Mouse (Mus musculus) embryonic facial prominence, embryonic 10.5 days (tissue): Measurements from ENCODE around the gene Galnt18. TPM values are rescaled to one million over a fixed set of nuclear protein-coding genes. Genes with fewer than 3 reads are reported as not detected.

ENCODE experiments used
- DNase-seq: peaks from one replicate; pipeline ENCODE4 v3.0.0-alpha.2; 2017; ENCODE audit warnings: low spot score
- H3K27ac ChIP-seq: fragments of 300-500 bp; sonication (generic); replicated peaks from 2 replicates; pipeline ENCODE4 v1.5.1; 2016; ENCODE audit warnings: mild to moderate bottlenecking
- H3K27me3 ChIP-seq: fragments of 300-500 bp; sonication (generic); replicated peaks from 2 replicates; pipeline ENCODE4 v1.6.1; 2016; ENCODE audit warnings: low read depth, mild to moderate bottlenecking; ENCODE audit not compliant: poor library complexity, severe bottlenecking
- H3K36me3 ChIP-seq: fragments of 300-500 bp; sonication (generic); replicated peaks from 2 replicates; pipeline ENCODE4 v1.6.1; 2016; ENCODE audit warnings: mild to moderate bottlenecking, moderate library complexity
- H3K4me1 ChIP-seq: fragments of 300-500 bp; sonication (generic); 2 replicates; pipeline ENCODE4 v1.6.1; 2016
- H3K4me3 ChIP-seq: fragments of 300-500 bp; sonication (generic); 2 replicates; pipeline ENCODE4 v1.5.1; 2016; ENCODE audit warnings: mild to moderate bottlenecking, moderate library complexity
- H3K9me3 ChIP-seq: fragments of 300-500 bp; sonication (generic); 2 replicates; pipeline ENCODE4 v1.6.1; 2016; ENCODE audit warnings: mild to moderate bottlenecking
- WGBS: fragments of 180-500 bp; shearing (Covaris S2); methylation state at CpG from one replicate; pipeline ENCODE4 v1.1.7; 2016; 5-methylcytosine and 5-hydroxymethylcytosine counted together
- polyA plus RNA-seq: library from polyadenylated mRNA; unstranded; fragments of >200 nt; fragmentation: Nextera tagmentation; extraction: Ambion mirVana; gene quantifications from 2 replicates; pipeline ENCODE4 v1.2.1, GENCODE M21; 2016

Galnt18 gene
- polyA plus RNA-seq, 1 experiment from 2014 or later: 9.9 TPM

DNA sequence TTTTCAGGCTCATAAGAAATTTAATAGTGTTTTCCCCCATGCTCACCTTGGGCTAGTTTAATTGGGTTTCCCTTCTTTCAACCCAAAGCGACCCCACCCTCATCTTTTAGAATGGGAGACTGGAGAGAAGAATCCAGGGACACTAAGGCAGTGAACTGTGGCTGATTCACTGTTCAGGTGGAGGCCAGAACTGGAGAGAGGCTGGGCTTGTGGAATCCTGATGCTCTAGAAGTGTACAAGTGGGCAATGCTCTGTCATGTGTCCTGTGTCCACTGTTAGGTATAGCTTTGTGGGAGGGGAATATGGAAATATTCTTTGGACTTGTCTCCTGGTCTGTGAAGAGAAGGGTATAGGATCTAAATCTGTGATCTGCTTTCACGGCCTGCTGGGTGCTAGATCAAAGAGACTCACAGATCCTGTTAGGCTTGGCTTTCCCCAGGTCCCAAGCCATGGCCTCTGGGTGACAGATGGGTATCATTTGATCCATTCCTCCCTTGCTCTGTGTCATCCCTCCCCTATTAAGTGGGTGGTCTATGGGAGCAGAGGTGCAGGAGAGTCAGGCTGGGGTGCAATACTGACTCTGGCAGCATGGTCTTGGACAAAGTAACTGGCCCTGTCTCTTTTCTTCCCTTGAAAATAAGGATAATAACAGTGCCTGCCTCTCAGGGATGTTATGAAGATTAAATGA lies 270.5 kb downstream of the Galnt18 start:
- Histone ChIP-seq H3K36me3 (no peaks in the 10 kb centered on the region), H3K4me1 (no peaks in the 10 kb centered on the region), H3K27me3 (no peaks in the 10 kb centered on the region), H3K9me3 (no peaks in the 10 kb centered on the region), H3K4me3 (no peak overlapping the region), H3K27ac (no peak overlapping the region)
- 78% methylated on average over 2 of the region's 2 CpGs for WGBS
- DNase-seq: no peak

DNA sequence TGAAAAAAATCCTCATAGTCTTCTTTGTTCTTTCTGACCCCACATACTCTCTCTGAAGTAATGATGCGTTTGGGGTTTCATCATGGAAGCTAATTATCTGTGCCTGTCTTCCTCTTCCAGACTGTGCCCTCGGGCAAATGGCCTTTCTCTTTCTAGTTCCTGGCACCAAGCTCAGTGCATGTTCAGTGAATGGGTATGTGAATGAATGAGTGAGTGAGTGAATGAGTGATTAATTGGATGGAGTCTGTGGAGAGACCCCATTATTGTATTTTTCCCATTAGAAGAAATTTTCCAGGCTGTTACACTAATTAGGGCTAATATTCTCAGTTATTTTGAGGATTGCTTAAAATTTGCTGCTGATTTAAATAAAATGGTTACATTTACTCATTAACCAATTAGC lies 279.2 kb downstream of the Galnt18 start:
- Histone ChIP-seq H3K4me3 (no peak overlapping the region), H3K27ac (no peak overlapping the region), H3K9me3 (no peaks in the 10 kb centered on the region), H3K4me1 (no peaks in the 10 kb centered on the region), H3K36me3 (no peaks in the 10 kb centered on the region), H3K27me3 (no peaks in the 10 kb centered on the region)
- no peak for DNase-seq
- 71% methylated on average over 2 of the region's 2 CpGs for WGBS

DNA sequence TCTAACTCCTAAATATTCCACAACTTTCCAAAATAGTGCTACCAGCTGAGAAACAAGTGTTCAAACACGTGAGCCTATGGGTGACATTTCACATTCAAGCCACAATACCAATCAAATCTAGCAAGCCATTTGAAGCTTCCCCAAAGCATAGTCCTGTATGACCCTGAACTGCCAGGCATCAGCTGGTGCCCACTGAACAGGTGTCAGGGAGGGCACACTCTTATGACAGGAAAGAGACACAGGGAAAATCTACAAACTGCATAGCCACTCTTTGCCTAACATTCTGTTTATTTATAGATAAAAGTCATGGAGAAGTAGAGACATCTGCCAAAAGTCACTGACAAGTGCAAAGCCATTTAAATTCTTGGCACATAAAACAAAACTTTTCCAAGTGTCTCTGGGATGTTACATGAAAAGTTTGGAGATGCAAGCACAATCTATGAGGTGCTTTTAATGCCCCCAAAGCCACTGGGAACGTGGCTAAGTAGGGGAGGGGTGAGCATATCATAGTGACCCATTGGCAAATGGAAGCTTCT lies 280.5 kb downstream of the Galnt18 start:
- no peak overlapping the region for H3K4me3 ChIP-seq
- no peaks in the 10 kb centered on the region for H3K4me1 ChIP-seq
- H3K36me3 ChIP-seq: no peaks in the 10 kb centered on the region
- H3K9me3 ChIP-seq: no peaks in the 10 kb centered on the region
- no peak for DNase-seq
- H3K27ac ChIP-seq: no peak overlapping the region
- WGBS: 66% methylated on average over 2 of the region's 2 CpGs
- no peaks in the 10 kb centered on the region for H3K27me3 ChIP-seq

DNA sequence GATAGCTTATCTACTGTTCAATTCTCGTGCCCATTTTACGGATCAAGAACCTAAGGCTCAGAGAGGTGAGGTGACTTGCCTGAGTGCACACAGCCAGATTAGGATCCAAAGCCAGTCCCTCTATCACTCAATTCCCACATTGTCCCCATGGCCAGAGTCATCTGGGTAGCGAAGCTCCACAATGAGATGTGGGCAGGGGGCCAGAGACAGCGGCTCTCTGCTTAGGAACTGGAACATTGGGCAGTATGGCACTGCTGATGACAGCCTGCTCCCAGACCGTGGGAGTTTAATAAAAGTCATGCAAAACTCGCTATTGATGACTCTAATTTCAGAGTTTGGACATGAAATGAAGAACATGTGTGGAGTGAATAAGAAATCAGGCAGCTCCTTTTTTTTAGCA lies 282.6 kb downstream of the Galnt18 start:
- DNase-seq: no peak
- no peak overlapping the region for H3K4me3 ChIP-seq
- WGBS: 83% methylated on average over 6 of the region's 6 CpGs
- H3K9me3 ChIP-seq: no peaks in the 10 kb centered on the region
- H3K27ac ChIP-seq: no peak overlapping the region
- H3K27me3 ChIP-seq: no peaks in the 10 kb centered on the region
- H3K4me1 ChIP-seq: no peaks in the 10 kb centered on the region
- no peaks in the 10 kb centered on the region for H3K36me3 ChIP-seq

DNA sequence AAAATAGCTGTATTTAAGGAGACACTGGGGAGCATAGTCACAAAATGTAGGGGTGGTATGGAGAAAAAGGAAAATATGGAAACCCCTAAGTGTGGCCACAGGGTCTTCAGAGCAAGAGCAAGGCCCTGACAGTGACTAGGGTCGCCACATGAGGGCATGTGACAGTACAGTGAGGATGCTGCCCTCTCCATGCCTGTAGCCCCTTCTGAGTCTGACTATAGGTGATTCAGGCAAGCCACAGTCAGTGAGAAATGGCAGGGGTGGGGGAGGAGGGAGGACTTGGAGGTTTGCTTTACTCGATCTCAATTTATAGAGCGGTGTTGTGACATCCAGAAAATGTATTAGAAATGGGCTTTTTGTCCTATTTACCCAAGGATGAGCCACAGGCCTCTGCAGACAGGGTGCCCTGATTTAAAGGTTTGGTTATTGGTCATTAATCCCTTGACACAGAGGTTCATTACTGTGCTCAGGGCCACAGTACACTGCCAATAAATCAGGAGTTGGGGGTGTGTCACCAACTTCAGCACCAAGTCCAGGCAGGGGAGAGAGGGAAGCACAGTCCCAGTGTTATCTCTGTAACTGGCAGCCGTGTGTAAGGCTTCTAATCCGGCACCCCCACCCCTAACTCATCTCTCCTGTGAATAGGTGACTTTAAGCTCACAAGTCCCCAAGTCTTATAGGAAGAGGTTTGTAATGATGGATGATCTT lies 287.4 kb downstream of the Galnt18 start:
- no peak overlapping the region for H3K27ac ChIP-seq
- no peaks in the 10 kb centered on the region; the same call in 1 of the 2 replicates for H3K4me1 ChIP-seq
- H3K9me3 ChIP-seq: no peaks in the 10 kb centered on the region
- H3K36me3 ChIP-seq: no peaks in the 10 kb centered on the region
- 86% methylated on average over 5 of the region's 5 CpGs for WGBS
- DNase-seq: no peak
- H3K4me3 ChIP-seq: no peak overlapping the region
- H3K27me3 ChIP-seq: no peaks in the 10 kb centered on the region

DNA sequence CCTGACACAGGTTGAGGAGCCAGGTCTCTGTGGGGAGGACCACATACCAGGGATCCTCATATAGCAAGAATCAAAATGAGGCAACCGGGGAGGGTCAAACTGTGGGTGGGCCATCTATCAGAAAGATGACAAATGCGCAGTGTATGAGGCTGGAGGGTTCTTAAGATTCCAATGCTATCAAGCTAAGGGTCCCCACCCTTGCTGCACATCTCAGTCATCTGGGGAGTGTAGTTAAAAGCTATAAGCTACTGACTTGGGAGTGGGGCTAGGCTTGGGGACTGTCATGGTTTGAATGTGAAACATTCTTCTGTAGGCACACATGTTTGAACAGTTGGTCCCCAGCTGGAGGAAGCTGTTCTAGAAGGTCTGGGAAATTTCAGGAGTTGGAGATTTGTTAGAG lies 288.2 kb downstream of the Galnt18 start:
- Histone ChIP-seq H3K27me3 (no peaks in the 10 kb centered on the region), H3K27ac (no peak overlapping the region), H3K36me3 (no peaks in the 10 kb centered on the region), H3K4me1 (peaks cover 7% of the 10 kb centered on the region; the same call in 1 of the 2 replicates), H3K4me3 (no peak overlapping the region), H3K9me3 (no peaks in the 10 kb centered on the region)
- no peak for DNase-seq
- 87% methylated on average over 2 of the region's 2 CpGs for WGBS

DNA sequence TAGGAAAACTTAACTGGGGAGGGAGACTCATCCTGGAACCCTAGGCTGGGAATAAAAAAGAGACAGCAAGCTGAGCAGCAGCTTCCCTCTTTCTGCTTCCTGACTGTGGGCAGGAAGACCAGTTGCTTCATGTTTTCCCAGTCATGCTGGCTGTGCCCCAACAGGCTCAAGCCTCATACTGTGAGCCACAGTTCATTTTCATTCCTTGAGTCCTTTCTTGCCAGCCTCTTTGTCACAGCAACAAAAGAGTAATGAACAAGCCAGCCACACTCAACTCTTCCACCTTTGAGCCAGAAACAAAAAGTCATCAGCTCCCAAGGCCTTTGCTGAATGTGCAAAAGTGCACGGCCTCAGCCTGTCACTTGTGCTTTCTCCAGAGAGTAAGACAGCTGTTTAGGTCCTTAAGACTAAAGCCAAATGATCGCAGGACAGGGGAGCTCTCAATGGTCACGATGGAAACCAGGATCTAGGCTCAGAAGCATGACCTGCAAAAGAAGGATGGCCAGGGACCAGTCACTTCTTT lies 292.9 kb downstream of the Galnt18 start:
- Histone ChIP-seq H3K36me3 (no peaks in the 10 kb centered on the region), H3K9me3 (no peaks in the 10 kb centered on the region), H3K4me3 (no peak overlapping the region), H3K4me1 (peaks cover 10% of the 10 kb centered on the region; the same call in 1 of the 2 replicates), H3K27me3 (no peaks in the 10 kb centered on the region), H3K27ac (no peak overlapping the region)
- WGBS: 61% methylated on average over 3 of the region's 3 CpGs
- DNase-seq: no peak

DNA sequence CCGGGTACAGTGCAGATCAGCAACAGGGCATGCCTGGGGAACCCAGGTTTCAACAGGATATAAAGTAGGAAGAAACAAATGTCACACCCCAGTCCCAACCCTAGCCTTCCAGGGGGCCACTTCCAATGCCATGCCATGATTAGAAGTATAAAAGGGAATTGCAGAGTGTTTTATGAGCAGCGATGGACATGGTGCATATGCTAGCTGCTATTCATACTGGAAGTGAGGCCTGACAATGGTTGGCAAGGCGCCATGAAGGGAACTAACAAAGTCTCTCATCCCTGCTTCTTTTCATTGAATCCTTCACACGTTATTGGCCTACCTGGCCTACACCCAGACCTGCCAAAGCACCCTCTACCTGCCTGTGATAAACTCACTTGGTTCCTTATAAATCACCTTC lies 295.9 kb downstream of the Galnt18 start:
- no peaks in the 10 kb centered on the region for H3K27me3 ChIP-seq
- DNase-seq: no peak

DNA sequence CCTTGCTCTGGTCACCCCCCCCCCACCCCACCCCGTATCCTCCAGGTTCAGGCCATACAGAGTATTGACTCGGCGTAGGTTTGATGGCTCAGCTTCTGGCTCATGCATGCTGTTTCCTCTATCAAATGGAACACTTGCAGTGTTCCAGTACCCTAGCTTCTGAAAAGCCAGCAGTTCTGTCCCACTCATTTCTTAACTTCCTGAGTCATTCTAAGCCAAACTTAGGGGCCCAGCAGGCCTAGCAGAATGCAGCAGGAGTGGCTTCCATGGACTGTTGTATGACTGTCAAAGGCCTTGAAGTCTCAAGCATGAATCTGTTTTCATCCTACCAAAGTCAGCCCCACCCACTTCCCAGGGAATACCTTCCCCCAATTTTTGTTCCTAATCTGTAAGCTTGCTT lies 296.5 kb downstream of the Galnt18 start:
- WGBS: 95% methylated on average over 3 of the region's 3 CpGs
- Histone ChIP-seq H3K27me3 (no peaks in the 10 kb centered on the region), H3K36me3 (no peaks in the 10 kb centered on the region), H3K27ac (no peak overlapping the region), H3K9me3 (no peaks in the 10 kb centered on the region), H3K4me1 (peaks cover 10% of the 10 kb centered on the region; the same call in 1 of the 2 replicates), H3K4me3 (no peak overlapping the region)
- no peak for DNase-seq

More for the DNA sequence above, 295.9 kb downstream of the Galnt18 start:
- Histone ChIP-seq H3K9me3 (no peaks in the 10 kb centered on the region), H3K36me3 (no peaks in the 10 kb centered on the region), H3K4me1 (peaks cover 10% of the 10 kb centered on the region; the same call in 1 of the 2 replicates), H3K4me3 (no peak overlapping the region), H3K27ac (no peak overlapping the region)
- 90% methylated on average over 4 of the region's 4 CpGs for WGBS

DNA sequence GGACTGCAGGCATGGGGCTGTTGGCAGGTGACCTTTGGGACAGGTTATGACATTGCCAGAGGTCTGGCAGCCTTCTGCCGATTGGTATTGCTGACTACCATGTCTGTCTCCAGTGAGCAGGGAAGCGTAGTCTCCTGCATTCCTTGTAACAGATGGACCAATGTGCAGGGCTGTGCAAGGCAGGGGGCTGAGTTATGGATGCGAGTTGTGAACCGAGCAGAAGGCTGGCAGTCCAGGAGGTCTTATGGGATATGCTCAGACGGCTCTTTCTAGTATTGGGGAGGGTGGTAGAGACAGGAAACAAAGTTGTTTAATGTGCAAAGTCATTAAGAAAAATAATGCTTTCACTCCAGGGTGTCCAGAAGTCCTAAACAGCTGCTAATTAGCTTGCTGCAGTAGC lies 312.1 kb downstream of the Galnt18 start:
- Histone ChIP-seq H3K9me3 (no peaks in the 10 kb centered on the region), H3K36me3 (no peaks in the 10 kb centered on the region), H3K4me1 (no peaks in the 10 kb centered on the region), H3K4me3 (no peak overlapping the region), H3K27ac (no peak overlapping the region), H3K27me3 (no peaks in the 10 kb centered on the region)
- 62% methylated on average over 5 of the region's 5 CpGs for WGBS
- no peak for DNase-seq

DNA sequence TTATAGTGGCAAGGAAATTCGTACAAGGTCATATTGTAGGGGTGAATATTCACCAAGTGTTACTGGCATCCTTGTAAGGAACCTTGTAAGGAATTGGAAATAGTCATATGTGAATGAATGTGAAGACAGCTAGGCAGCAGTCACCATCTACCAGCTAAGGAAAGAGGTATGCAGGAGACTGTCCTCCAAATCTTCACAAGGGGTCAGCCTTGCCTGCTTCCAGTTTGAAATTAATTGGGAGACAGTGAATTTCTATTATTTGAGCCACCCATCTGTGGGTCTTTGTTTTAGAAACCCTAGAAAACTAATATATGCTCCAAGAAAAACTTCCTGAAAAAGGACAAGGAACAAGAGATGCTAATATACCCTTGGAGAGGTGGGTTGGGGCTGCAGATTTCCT lies 313.1 kb downstream of the Galnt18 start:
- DNase-seq: no peak
- H3K4me3 ChIP-seq: no peak overlapping the region
- H3K36me3 ChIP-seq: no peaks in the 10 kb centered on the region
- WGBS: 86% methylated on average over 1 of the region's 1 CpGs
- H3K27ac ChIP-seq: no peak overlapping the region
- H3K9me3 ChIP-seq: no peaks in the 10 kb centered on the region
- H3K27me3 ChIP-seq: no peaks in the 10 kb centered on the region
- no peaks in the 10 kb centered on the region for H3K4me1 ChIP-seq

DNA sequence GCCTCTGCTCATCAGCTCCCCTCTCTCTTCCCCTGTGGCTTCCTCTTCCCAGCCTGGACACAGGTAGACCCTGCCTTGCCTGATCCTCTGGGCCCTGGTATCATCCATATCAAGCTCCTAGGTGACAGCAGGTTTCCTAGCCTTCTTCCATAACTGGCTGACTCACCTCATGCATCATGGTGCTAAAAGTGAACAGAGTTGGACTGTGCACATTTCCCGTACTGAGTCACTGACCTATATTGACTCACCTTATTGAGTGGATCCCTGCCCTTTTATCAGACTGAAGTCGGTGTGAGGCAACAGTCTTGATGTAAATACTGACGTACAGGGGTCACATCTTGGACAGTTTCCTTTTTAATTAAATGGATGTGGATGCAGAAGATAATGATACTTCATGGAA lies 313.7 kb downstream of the Galnt18 start:
- H3K4me1 ChIP-seq: no peaks in the 10 kb centered on the region
- H3K27me3 ChIP-seq: no peaks in the 10 kb centered on the region
- no peak for DNase-seq
- H3K27ac ChIP-seq: no peak overlapping the region
- H3K36me3 ChIP-seq: no peaks in the 10 kb centered on the region
- WGBS: 86% methylated on average over 3 of the region's 3 CpGs
- no peak overlapping the region for H3K4me3 ChIP-seq
- H3K9me3 ChIP-seq: no peaks in the 10 kb centered on the region

DNA sequence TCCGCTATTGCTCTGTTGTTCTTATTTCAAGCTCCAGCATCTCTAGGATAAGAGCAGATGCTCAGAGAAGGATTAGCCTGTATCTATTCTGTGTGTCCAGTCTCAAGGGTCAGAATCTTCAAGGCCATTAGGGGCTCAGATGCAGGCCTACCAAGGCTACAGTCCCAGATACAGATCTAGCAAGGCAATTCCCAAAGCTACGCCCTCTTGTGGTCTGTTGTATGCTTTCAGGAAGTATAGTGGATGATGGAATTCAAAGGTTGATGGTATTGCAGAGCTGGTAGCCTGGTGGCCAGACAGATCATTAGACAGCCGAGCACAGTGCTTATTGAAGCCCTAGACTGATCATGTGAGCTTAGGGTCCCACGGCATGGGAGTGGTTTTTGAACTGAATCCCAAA lies 320.1 kb downstream of the Galnt18 start:
- Histone ChIP-seq H3K36me3 (no peaks in the 10 kb centered on the region), H3K9me3 (no peaks in the 10 kb centered on the region), H3K4me1 (no peaks in the 10 kb centered on the region), H3K27me3 (no peaks in the 10 kb centered on the region), H3K4me3 (no peak overlapping the region), H3K27ac (no peak overlapping the region)
- DNase-seq: no peak
- WGBS: 86% methylated on average over 4 of the region's 4 CpGs
